Mouse (Mus musculus): Measurements from ENCODE around the gene Gm5148.

GRCm38 (mm10) chr3:37675056-37675525 lies 49.2 kb downstream of the Gm5148 start:
- no peak for TF ChIP-seq ZNF384 (IDR thresholded peaks at IDR 0.05; ENCODE audit: low read depth, low read length)
- no peak for TF ChIP-seq HCFC1 (IDR thresholded peaks at IDR 0.05; ENCODE audit: borderline replicate concordance, insufficient read depth, low read length)
- TF ChIP-seq ZC3H11A (IDR thresholded peaks at IDR 0.05; ENCODE audit: borderline replicate concordance, low read depth, low read length), result no peak
- TF ChIP-seq MAFK (IDR thresholded peaks at IDR 0.05; ENCODE audit: insufficient read depth, low read depth, low read length), result no peak
